Mouse (Mus musculus): ENCODE results near the gene Fgf2.

Fgf2 gene

DNA sequence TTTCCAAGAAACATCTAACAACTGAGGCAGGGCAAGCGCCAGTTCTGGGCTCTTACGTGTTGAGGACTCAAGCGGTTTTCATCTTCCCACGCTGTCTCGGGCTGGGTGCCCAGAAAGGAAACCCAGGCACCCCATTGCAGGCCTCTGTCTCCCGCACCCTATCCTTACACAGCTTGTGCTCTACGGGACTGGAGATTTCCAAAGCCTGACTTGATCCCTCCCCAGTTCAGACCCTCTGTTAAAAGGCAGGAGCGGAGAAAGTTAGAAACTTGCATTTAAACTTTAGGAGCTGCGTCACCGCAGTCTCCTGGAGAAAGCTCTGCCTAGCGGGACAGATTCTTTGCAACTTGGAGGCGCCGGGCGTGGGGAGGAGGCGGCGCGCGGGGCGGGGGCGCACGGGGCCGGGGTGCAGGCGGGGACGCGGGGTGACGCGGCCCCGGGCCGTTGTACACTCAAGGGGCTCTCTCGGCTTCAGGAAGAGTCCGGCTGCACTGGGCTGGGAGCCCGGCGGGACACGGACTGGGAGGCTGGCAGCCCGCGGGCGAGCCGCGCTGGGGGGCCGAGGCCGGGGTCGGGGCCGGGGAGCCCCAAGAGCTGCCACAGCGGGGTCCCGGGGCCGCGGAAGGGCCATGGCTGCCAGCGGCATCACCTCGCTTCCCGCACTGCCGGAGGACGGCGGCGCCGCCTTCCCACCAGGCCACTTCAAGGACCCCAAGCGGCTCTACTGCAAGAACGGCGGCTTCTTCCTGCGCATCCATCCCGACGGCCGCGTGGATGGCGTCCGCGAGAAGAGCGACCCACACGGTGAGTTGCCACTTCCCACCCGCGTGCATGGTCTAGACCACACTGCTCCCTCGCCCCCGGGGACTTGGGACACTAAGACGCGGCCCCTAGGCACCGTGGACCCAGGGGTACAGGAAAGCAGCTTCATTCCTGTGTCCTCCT lies at the start of gene Fgf2:
Gene Fgf2 (plus strand): TSS at position 126 of the 945 bp plus-strand sequence.
- peak; percentile 46 to 64 for DNase-seq (ENCODE audit: low spot score in 2 of 2)

DNA sequence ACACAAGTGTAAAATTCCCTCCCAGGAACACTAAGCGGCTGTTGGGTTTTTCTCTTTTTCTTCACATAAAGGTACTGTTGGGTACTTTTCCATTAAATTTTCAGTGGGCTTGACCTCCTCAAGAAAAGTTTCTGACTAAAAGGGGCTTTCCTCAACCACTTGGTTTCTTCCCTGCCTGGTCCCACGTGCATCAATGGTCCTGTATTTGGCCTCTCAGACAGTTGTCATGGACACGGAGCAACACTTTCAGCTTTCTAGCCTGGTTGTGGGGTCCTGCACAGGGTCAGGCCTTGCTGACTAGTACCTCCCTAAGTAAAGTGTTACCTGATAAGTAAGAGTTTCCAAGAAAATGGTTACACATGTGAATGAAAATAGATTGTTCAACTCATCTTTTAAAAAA lies 48.7 kb upstream of the Fgf2 start:
- DNase-seq (ENCODE audit: low spot score in 2 of 2), result no peak

DNA sequence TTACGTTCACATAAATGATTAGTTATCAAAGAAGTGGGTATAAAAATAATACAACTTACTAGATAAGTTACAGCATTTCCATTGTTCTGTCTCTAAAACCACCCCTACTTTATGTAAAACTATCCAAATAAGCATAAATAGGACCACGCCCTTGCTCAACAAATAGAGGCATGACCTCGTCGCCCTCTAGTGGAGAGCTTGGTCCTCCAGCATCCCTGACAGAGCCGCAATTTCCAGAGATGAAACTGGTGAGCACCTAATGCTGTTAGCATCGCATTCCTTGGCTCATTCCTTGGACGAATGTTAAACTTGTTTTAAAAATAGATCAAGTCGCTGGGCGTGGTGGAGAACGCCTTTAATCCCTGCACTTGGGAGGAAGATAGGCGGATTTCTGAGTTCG lies 45.5 kb upstream of the Fgf2 start:
- DNase-seq (ENCODE audit: low spot score in 2 of 2), result peak in 1 of 2 experiments; percentile 38

DNA sequence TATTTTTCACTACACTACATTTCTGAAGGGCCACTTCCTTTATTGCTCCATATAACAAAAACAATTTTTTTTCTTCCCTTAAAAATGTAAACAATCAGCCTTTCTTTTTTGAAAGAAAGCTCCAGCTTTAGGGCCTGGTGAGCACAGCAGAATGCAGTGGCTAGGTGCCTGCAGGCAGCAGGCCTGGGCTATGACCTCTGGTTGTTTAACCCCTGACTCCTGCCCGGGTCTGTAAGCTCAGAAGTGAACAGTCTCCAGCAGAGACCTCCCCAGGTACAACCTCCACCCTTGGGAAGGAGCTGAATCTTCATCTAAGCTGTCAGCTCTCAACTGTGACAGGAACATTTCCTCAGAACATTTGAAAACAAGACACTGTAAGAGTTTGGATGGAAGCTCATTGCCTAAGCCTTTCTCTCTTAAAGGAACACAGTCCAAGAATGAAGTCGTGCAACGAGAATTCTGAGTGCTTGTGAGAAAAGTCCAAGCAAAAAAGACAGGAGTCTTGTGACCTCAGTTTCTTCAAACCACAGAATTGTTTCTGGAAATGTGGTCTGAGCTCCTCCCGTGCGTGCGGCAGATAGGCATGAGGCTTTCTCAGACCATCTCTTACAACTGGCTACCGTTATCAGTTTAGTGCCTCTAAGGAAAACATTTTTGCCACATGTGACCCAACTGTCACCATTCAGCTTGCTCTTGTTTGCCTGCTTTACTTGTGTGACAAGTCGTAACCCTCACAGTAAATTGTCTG lies 44.6 kb upstream of the Fgf2 start:
- no peak for DNase-seq (ENCODE audit: low spot score in 2 of 2)

DNA sequence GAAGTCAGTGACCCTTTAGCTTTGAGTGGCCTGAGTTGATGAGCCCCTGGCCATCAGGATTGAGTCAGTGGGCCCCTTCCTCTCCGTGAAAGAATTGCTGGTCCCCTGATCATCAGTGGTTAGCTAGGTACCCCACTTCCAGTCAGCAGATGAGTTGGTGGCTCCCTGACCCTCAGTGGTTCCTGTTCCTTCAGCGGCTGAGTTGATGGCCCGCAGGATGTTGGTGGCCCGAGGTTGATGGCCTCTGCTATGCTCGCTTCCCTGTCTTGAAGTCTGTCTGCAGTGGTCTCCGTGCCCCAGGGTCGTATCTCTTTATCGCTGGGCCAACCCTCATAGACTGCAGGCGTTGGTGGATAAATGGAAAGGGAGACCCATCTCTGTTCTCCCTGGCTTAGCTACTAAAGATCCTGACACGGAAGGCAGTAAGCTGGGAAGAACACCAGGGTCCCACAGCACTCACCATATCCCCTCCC lies 36.2 kb upstream of the Fgf2 start:
- no peak for DNase-seq (ENCODE audit: low spot score in 2 of 2)

DNA sequence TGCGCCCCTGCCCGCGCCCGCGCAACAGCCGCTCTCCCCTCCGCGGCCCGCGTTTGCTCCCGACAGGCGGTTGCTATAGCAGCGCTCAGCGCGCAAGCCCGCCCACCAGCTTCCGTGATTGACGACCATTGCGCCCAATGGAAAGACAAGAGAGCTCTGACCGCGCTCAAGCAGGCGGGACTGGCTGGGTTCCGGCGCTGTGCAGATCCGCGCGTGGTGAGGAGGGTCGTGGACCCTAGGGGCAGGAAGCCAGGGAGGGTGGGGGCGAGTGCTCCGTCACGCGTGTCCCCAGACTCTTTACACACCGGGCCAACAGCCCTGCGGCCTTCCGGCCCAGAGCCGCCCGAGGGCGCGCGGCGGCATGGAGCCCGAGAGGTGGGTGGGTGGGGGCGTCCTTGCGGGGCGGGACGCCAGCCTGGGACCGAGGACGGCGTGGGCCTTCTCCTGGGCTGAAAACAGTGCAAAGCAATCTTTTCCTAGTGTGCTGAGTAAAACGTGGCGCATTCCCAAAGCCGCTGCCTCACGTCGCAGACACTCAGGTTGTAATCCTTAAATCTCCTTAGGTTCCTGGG lies 35.7 kb upstream of the Fgf2 start, which contains the start of the genes Bbs12 and Cetn4:
Gene Bbs12 (plus strand): TSS at position 185 of the 572 bp plus-strand sequence.
Gene Cetn4 (minus strand): TSS at position 339 of the 572 bp plus-strand sequence.
- peak; percentile 98 to 99 for DNase-seq (ENCODE audit: low spot score in 2 of 2)

DNA sequence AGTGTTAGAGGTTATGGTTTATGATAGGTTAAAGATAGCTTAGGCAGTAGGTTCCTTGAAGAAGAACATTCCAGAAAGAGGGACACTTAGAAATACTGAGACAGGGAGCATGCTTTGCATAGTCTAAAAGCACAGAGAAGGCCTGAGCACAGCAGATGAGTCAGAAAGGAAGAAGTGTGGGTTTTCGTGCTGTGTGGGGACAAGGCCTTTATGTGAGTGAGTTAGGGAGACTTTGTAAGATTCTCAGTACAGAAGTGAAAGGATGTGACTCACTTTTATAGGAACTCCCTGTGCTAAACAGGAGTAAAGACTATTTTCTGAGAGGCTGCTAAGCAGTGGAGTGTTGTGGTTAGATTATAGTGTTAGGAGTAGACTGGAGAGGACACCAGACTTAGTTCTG lies 34.8 kb upstream of the Fgf2 start:
- peak; percentile 48 to 53 for DNase-seq (ENCODE audit: low spot score in 2 of 2)

DNA sequence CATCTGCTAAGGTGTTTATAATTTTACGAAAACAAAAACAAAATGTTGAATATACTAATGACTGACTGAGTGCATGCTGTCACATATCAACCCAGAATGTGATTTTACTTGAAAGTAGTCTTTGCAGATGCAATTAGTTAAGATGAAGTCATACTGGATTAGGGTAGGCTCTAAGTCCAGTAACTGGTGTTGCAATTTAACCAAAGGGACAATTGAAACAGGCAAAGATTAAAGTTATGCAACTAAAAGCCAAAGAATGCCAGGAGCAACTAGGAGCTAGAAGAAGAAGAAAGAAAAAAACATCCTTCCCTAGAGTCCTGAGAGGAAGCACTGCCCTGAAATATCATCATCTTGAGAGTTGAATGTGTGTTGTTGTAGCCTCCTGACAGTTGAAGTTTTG lies 31.9 kb upstream of the Fgf2 start:
- DNase-seq (ENCODE audit: low spot score in 2 of 2), result no peak

DNA sequence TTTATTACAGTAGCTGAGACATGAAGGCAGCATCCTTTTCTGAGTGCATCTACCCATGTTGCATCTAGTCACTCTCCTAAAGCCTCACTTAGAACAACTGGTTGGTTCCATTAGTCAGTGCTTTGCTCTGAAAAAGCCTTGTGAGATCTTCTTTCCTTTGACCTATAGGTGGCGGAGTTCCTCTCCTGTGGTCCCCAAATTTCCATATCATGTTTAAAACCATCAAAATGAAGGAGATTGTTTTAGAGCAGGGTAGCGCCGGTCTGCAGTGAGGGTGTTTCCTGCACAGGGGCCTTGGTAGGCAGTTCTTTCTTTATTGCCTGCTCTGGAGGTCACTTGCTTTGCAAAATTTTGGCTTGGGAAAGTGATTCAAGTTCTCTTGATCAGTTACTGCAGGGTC lies 23.8 kb upstream of the Fgf2 start:
- DNase-seq (ENCODE audit: low spot score in 2 of 2), result no peak

DNA sequence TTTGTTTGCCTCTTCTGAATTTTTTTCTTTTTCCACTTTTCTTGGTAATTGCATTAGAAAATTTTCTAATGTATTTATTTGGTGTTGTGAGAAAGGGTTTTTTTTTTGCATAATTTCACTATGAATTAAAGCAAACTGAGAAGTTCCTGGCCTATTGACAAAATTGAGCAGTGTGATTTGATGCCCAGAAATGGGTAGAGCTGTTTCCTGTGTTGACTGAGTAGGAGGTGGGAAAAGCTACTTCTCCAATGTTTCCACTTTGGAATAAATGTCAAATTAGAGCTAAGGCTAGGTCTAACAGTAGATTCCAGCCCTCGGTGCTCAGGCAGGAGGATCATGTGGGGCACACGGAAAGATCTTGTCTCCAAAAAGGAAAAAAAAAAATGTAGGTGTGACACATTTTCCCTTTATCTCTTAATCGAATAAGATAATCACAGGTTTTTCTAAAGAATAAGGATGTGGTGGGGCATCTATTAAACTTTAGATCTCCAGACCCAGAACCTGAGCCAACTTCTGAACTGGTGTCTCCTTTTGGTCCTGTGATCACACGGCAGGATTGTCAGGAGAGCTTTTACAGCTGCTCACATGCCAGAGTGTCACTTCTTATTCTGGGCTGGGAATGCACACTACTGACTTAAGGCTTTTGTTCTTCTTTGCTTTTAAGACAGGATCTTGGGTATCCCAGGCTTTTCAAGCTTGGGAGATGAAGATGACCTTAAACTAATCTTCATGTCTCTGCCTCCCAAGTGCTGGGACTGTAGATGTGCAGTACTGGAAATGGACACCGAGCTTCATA lies 22.6 kb upstream of the Fgf2 start:
- DNase-seq (ENCODE audit: low spot score in 2 of 2), result no peak

DNA sequence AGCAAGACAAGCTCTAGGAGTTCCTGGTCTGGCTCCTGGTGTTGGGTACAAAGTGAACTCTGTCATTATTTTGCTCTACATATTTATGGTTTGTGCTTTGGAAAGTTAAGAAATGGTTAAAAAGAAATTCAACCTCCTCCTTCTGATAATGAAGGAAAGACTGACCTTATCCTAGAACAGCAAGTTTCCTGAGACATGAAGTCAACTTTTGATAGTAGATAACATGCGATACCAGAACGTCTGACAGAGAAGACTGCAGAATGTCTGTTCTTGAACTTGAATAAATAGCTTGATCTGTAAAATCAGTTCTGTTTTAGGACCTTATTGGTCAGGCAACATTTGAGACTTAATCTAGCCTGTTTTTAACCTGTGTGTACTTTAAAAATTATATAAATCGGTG lies 21.5 kb upstream of the Fgf2 start:
- DNase-seq (ENCODE audit: low spot score in 2 of 2), result no peak

DNA sequence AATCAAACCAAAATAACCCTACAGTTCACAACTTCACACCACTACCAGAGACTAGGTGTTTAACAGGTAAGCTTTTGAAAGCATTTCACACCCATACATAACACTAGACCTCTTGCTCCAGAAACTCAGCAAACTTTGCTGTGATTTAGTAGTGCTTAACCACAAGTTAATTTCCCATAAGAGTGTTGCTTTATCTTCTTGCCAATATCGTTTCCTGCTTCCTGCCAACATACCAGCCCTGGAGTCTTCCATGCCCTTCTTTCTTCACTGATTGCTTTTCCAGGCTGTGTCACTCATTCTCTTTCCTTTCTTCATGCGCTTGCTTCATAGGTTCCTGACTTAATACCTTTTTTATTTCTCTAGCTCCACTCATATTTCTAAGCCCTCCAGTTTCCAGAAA lies 19.7 kb upstream of the Fgf2 start:
- no peak for DNase-seq (ENCODE audit: low spot score in 2 of 2)

DNA sequence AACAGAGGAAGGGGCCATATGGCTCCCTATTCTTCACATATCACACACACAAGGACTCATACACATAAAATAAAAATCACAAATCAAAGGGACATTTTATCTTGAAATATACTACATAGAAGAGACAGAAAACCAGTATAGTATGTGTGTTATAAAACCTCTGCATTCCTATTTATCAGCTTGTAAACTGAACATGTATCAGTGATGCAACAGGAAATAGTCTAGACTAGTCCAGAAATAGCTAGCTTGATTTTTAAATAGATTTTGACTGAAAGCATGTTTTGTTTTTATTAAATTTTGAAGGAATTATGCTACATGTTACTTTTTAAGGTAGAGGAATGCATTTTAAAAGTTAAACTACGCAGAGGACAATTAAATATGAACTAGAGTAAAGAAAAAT lies 18.2 kb upstream of the Fgf2 start:
- DNase-seq (ENCODE audit: low spot score in 2 of 2), result no peak

DNA sequence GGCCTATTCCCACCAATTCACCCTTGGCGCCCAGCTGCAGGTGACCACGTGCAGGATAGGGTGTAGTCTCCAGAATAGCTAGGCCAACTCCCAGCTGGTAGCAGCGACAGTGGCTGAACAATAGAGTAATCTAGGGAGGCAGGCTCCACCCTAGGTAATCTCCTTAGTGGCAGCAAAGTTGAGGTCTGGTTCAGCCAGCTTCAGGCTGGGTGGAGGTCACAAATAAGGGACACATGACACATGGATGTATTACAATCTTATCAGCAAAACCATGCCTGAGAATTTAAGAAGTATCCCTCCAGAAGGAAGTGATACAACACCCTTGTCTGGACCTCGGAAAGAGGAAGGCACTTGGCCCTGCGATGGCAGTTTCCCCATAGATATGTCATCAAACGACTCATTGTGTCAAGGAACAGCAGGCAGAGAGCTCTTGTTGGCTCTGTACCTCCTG lies 16.1 kb upstream of the Fgf2 start:
- no peak for DNase-seq (ENCODE audit: low spot score in 2 of 2)

DNA sequence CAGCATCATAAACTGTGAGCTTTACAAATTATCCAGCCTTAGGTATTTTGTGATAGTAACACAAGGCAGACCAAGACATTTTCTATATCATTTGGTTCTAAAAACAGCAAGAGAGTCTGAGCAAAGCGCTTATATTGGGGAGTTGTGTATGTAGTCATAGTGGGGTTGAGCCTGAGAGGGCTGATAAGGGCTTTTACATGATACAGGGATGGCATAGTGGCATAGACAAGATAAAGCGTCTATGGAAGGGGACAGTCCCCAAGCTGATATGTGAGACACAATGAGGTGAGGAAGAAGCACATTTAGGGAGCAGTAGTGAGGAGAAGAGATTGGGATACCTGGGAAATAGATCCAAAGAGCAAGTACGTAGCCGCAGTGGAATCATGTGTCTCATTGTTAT lies 14.1 kb upstream of the Fgf2 start:
- no peak for DNase-seq (ENCODE audit: low spot score in 2 of 2)

DNA sequence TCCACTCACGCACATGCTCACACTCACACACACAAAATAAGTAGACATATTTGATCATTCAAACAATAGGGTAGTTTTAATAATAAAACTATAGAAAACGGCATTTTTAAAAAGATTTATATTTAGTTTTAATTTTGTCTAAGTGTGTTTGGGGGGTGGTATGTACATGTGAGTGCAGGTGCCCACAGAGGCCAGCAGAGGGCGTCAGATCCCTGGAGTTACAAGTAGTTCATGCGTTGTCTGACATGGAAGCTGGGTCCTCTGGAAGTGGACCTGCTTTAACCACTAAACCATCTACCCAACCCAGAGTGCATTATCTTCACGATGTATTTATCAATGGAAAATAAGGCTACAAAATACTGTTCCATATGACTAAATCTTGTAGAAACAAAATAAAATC lies 7.0 kb upstream of the Fgf2 start:
- DNase-seq (ENCODE audit: low spot score in 2 of 2), result no peak

DNA sequence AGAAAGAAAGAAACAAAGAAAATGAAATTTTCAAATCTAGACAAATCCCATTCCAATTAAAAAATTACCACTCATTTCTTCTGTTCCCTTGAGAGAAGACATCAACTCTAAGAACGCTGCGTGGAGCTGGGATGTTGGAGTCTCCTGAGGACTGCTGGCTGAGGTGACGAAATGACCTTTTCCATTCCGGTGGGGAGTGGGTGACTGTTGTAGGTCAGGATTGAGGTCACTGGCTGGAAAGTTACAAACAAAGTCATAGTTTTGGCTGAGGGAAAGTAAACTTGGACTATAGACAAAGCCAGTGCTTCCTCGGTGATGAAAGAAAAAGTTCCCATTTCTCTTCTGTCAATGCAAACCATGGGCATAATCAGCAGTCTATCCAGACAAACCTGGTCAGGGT lies 5.3 kb upstream of the Fgf2 start:
- no peak for DNase-seq (ENCODE audit: low spot score in 2 of 2)

DNA sequence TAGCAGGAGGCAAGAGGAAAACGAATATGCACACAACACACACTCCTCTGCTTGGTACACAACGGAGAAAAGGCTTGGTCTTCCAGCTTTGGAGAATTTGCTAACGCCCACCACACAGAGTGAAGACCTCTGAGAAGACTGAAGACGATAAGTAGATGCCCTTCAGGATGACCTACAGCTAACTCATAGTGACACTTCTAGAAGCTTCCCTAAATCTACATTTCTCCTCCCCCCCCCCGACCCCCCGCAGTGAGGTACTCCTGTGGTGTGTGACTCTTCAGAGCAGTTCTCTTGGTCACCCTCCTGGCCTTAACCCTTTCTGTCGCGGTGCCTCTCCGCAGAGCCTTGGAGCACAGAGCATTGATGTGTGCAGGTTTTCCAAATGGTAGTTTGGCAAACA lies 475 bp upstream of the Fgf2 start:
- no peak for DNase-seq (ENCODE audit: low spot score in 2 of 2)

DNA sequence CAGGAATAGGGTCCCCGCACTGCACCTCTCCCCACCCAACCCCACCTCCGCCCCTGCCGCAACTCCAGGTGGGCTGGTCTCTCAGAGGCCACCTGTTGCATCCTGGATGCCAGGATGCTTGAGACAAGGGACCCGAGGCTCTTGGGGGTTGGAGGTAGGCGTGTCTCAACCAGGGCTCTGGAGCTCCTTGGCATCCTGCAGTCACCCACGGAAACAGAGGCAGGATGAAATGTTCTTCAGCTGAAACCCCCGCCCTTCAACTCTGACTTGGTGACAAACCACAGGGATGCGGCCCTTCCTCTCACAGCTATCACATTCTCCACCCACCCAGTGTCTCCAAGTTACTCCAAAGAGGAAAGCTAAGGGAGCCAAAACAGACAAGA lies 1.0 kb downstream of the Fgf2 start:
- DNase-seq (ENCODE audit: low spot score in 2 of 2), result no peak

DNA sequence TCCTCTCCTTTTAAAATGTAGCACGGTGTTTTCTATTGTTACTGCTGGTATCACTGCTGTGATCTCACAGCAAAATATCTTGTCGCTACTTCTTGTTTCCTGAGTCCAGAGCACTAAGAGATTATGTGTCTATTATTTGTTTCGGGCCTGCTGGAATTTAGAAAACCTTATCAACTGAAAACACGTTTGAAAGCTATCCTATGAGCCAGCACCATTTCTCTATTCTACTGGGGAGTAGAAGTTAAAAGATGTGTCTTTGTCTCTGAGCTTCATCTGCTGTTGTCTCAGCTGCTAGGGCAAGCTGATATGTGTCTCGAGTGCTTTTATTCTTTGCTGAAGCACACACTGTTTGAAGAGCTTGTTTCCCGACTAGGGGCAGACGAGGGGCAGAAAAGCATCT lies 2.2 kb downstream of the Fgf2 start:
- DNase-seq (ENCODE audit: low spot score in 2 of 2), result no peak

DNA sequence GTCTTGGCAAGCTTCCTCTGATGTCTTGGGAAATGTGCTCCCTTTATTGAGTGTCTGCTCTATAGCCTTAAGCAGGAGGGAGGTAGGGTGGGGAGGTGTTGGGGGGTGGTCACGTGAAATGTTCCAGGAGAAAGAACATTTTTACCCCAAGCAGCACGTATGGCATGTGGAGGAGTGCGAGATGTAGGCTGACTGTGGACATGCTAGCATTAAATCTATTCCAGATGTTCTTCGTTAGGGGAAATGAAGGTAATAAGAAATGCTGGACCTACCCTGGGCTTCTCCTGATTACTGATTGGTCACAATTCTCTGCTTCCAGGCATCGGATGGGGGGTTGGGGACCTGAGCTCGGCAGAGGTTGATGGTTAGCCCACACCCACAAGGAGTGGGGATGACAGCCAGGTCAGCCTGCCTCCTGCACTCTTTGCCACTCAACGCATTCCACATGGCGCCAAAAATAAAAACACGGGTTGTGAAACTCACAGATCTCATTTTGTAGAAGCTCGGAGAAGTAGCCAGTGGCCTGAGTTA lies 5.9 kb downstream of the Fgf2 start:
- no peak for DNase-seq (ENCODE audit: low spot score in 2 of 2)
